Mouse (Mus musculus) lung, postnatal 36 days (tissue): ENCODE data around the gene Zfp764.
A peak's percentile ranks its signal among the peaks of the same experiment; 100 is the strongest.
"Not testable (repeated sequence)": the region's sequence is repeated elsewhere in the genome, so short reads cannot be mapped to it uniquely, and the experiment has no call there.

Experiments
- DNase-seq: peaks from one replicate; pipeline ENCODE4 v3.0.0; 2022; ENCODE audit warnings: mixed read lengths

Gene Zfp764

GRCm38 (mm10) chr7:127406002-127406987, at the start of gene Zfp764:
Zfp764 (minus strand) TSS chr7:127406822.
- DNase-seq = peak; percentile 98

- no peak for DNase-seq
Measured at GRCm38 (mm10) chr7:127454905-127455304, 48.3 kb upstream of the Zfp764 start.

GRCm38 (mm10) chr7:127453056-127453455, 46.4 kb upstream of the Zfp764 start:
- no peak for DNase-seq

GRCm38 (mm10) chr7:127449966-127450365, 43.3 kb upstream of the Zfp764 start:
- DNase-seq = no peak

- DNase-seq = peak; percentile 99
Measured at GRCm38 (mm10) chr7:127448521-127449300, 42.1 kb upstream of the Zfp764 start, which contains the start of gene Zfp689. Zfp689 (minus strand) TSS chr7:127449158.

- DNase-seq = no peak
Measured at GRCm38 (mm10) chr7:127443976-127444375, 37.4 kb upstream of the Zfp764 start.

GRCm38 (mm10) chr7:127437724-127438123, 31.1 kb upstream of the Zfp764 start:
- peak; percentile 16 for DNase-seq

GRCm38 (mm10) chr7:127435206-127435605, 28.6 kb upstream of the Zfp764 start:
- no peak for DNase-seq

- peak; percentile 79 for DNase-seq
Measured at GRCm38 (mm10) chr7:127426354-127426753, 19.7 kb upstream of the Zfp764 start.

- no peak for DNase-seq
Measured at GRCm38 (mm10) chr7:127425911-127426310, 19.3 kb upstream of the Zfp764 start.

GRCm38 (mm10) chr7:127425291-127425690, 18.7 kb upstream of the Zfp764 start:
- no peak for DNase-seq

- peak; percentile 24 for DNase-seq
Measured at GRCm38 (mm10) chr7:127422247-127422646, 15.6 kb upstream of the Zfp764 start.

- DNase-seq = peak; percentile 98
Measured at GRCm38 (mm10) chr7:127421388-127422191, 15.0 kb upstream of the Zfp764 start, which contains the start of gene Zfp688. Zfp688 (minus strand) TSS chr7:127422068.

- no peak for DNase-seq
Measured at GRCm38 (mm10) chr7:127411418-127411817, 4.8 kb upstream of the Zfp764 start.

GRCm38 (mm10) chr7:127404101-127404500, 2.5 kb downstream of the Zfp764 start:
- not testable (repeated sequence) for DNase-seq

- no peak for DNase-seq
Measured at GRCm38 (mm10) chr7:127402980-127403379, 3.6 kb downstream of the Zfp764 start.

GRCm38 (mm10) chr7:127400355-127400754, 6.3 kb downstream of the Zfp764 start:
- no peak for DNase-seq

- no peak for DNase-seq
Measured at GRCm38 (mm10) chr7:127393944-127394333, 12.7 kb downstream of the Zfp764 start.

- peak; percentile 100 for DNase-seq
Measured at GRCm38 (mm10) chr7:127393157-127393943, 13.3 kb downstream of the Zfp764 start, which contains the start of gene E430018J23Rik. E430018J23Rik (minus strand) TSS chr7:127393629.

- DNase-seq = no peak
Measured at GRCm38 (mm10) chr7:127392251-127392824, 14.3 kb downstream of the Zfp764 start.

GRCm38 (mm10) chr7:127391538-127391937, 15.1 kb downstream of the Zfp764 start:
- DNase-seq = no peak
